Mouse (Mus musculus) left cerebral cortex, postnatal 36 days (tissue): ENCODE measurements at regions not wholly inside any gene's neighbourhood (a gene's known extent, or its start where the extent isn't known, plus 50 kb on each side); places are given as distances from the start of the nearest gene placed in this dataset.
"Not testable (repeated sequence)": the region's sequence is repeated elsewhere in the genome, so short reads cannot be mapped to it uniquely, and the experiment has no call there.

Experiments used
- DNase-seq, 2 experiments: peaks; one replicate each; pipeline ENCODE4 v3.0.0; 2021 to 2022; ENCODE audit warnings: low spot score in 2 of 2, mixed read lengths in 1 of 2
- intact Hi-C: fragments of 180-260 bp; cut with DNase I; formaldehyde crosslinking; loops from one replicate; pipeline ENCODE4 v1.15.1; 2025

- no peak for DNase-seq
- intact Hi-C loops = no loop called here
Observed at GRCm38 (mm10) chr13:42000966-42001365, 50.9 kb upstream of the Hivep1 start.

- intact Hi-C loops = no loop called here
- DNase-seq = no peak
Observed at GRCm38 (mm10) chr13:41997883-41998282, 53.9 kb upstream of the Hivep1 start.

- intact Hi-C loops = no loop called here
Observed at GRCm38 (mm10) chr13:41994126-41994525, 57.7 kb upstream of the Hivep1 start.

GRCm38 (mm10) chr13:41975918-41976317 is 75.9 kb upstream of the Hivep1 start:
- intact Hi-C loops = no loop called here

More at GRCm38 (mm10) chr13:41994126-41994525, 57.7 kb upstream of the Hivep1 start:
- DNase-seq = no peak

GRCm38 (mm10) chr13:41962915-41963314 is 88.9 kb upstream of the Hivep1 start:
- no peak for DNase-seq
- intact Hi-C loops = no loop called here

More at GRCm38 (mm10) chr13:41975918-41976317, 75.9 kb upstream of the Hivep1 start:
- DNase-seq = no peak

- intact Hi-C loops, DNase-seq: not testable (repeated sequence)
Observed at GRCm38 (mm10) chr13:41960960-41961359, 90.9 kb upstream of the Hivep1 start.

- intact Hi-C loops = no loop called here
- DNase-seq = no peak
Observed at GRCm38 (mm10) chr13:41957932-41958331, 93.9 kb upstream of the Hivep1 start.

GRCm38 (mm10) chr13:41955884-41956283 is 95.9 kb upstream of the Hivep1 start:
- no peak for DNase-seq
- intact Hi-C loops = no loop called here

GRCm38 (mm10) chr13:41955198-41955597 is 96.6 kb upstream of the Hivep1 start:
- intact Hi-C loops = no loop called here
- DNase-seq = no peak

GRCm38 (mm10) chr13:41952453-41952852 is 99.4 kb upstream of the Hivep1 start:
- no peak for DNase-seq
- intact Hi-C loops = no loop called here

GRCm38 (mm10) chr13:41948241-41948640 is 100.8 kb upstream of the Adtrp start:
- intact Hi-C loops = no loop called here
- no peak for DNase-seq

- intact Hi-C loops = no loop called here
- DNase-seq = no peak
Observed at GRCm38 (mm10) chr13:41932313-41933100, 85.0 kb upstream of the Adtrp start.

GRCm38 (mm10) chr13:41929768-41930167 is 82.3 kb upstream of the Adtrp start:
- DNase-seq = no peak
- intact Hi-C loops = no loop called here

- DNase-seq, intact Hi-C loops: not testable (repeated sequence)
Observed at GRCm38 (mm10) chr13:41925851-41926250, 78.4 kb upstream of the Adtrp start.

GRCm38 (mm10) chr13:41925211-41925610 is 77.7 kb upstream of the Adtrp start:
- intact Hi-C loops = no loop called here
- DNase-seq = no peak

- DNase-seq = no peak
- intact Hi-C loops = no loop called here
Observed at GRCm38 (mm10) chr13:41921178-41921577, 73.7 kb upstream of the Adtrp start.

- DNase-seq = no peak
- intact Hi-C loops = no loop called here
Observed at GRCm38 (mm10) chr13:41918525-41918924, 71.0 kb upstream of the Adtrp start.

- intact Hi-C loops, DNase-seq: not testable (repeated sequence)
Observed at GRCm38 (mm10) chr13:41915816-41916215, 68.3 kb upstream of the Adtrp start.

GRCm38 (mm10) chr13:41910736-41911135 is 63.3 kb upstream of the Adtrp start:
- intact Hi-C loops = no loop called here
- DNase-seq = no peak

- intact Hi-C loops = no loop called here
- no peak for DNase-seq
Observed at GRCm38 (mm10) chr13:41910236-41910635, 62.8 kb upstream of the Adtrp start.

- intact Hi-C loops = no loop called here
- DNase-seq = no peak
Observed at GRCm38 (mm10) chr13:41907027-41907426, 59.5 kb upstream of the Adtrp start.
